ENCODE assay signal across 8 mouse cellular contexts in genomic region chr2:118373572-118374279, GRCm38 (mm10). TPM values are rescaled to one million over a fixed set of nuclear protein-coding genes. Genes with fewer than 3 reads are reported as not detected.
A peak's percentile ranks its signal among the peaks of the same experiment; 100 is the strongest.
DNase-seq lines count a peak whose midpoint lies in the region; ATAC-seq lines count a peak whose summit lies in the region.

No protein-coding gene starts in this region.

- ATAC-seq in inflammation-experienced regulatory T-cells, adult 6 months, result peak; percentile 91

- DNase-seq in adrenal gland, adult (ENCODE audit: inconsistent age in 2 of 2, low spot score in 1 of 2), result peak; percentile 79 to 85
- DNase-seq in embryo, embryonic 10 days (ENCODE audit: low spot score), result peak; percentile 94
- DNase-seq in gastrocnemius, postnatal 25 days, result peak; percentile 26
- peak; percentile 80 to 93 for DNase-seq in left cerebral cortex, adult 8-10 months (ENCODE audit: low spot score in 2 of 2)
- DNase-seq in lung, postnatal 4 days, result peak; percentile 80 to 84
- peak; percentile 73 for DNase-seq in retina, postnatal 7 days (ENCODE audit: low read depth, low spot score)
- peak; percentile 87 for DNase-seq in thymus, postnatal 4 days

RNA-seq across cellular contexts. Expression of gene Gpr176, which starts 0.5 kb away (rescaled TPM):
- under 1 TPM; 0.08 to 0.16 TPM for total RNA-seq in gastrocnemius, postnatal 25 days (2021)
- under 1 TPM in 1 of 3 experiments, not detected in 2; 0.11 TPM for polyA plus RNA-seq in inflammation-experienced regulatory T-cells, adult 6 months (2017; shearing (Covaris generic))
- total RNA-seq in left cerebral cortex, adult 8-10 months (2022), result 1 to 10 TPM; 8.4 to 10.0 (median 9.1) TPM

RNA-seq across cellular contexts. Expression of gene Eif2ak4, which starts 14.7 kb away (rescaled TPM):
- 1 to 10 TPM; 3.4 to 3.5 TPM for total RNA-seq in gastrocnemius, postnatal 25 days (2021)
- 1 to 10 TPM; 2.9 to 4.8 (median 3.6) TPM for polyA plus RNA-seq in inflammation-experienced regulatory T-cells, adult 6 months (2017; shearing (Covaris generic))
- 10 to 100 TPM; 19.7 to 22.3 (median 21.1) TPM for total RNA-seq in left cerebral cortex, adult 8-10 months (2022)

Comparison
In these comparisons a context has a peak if more than half of its experiments do, and no peak if none do; other contexts are left out.
1. Peak in every context shown above with its lines: DNase-seq and ATAC-seq.
2. DNase-seq: peak in every context shown above with its lines; median percentile 94 in embryo, embryonic 10 days; 87 in thymus, postnatal 4 days; 86 in left cerebral cortex, adult 8-10 months; 82 in adrenal gland, adult; 82 in lung, postnatal 4 days; 73 in retina, postnatal 7 days; 26 in gastrocnemius, postnatal 25 days.
3. RNA of gene Gpr176, which starts 0.5 kb away (total RNA-seq): 8.4 to 10.0 TPM in left cerebral cortex, adult 8-10 months; 0.08 to 0.16 TPM in gastrocnemius, postnatal 25 days; every median in the first group is over 4 times any median in the second.
4. RNA of gene Eif2ak4, which starts 14.7 kb away (total RNA-seq): 19.7 to 22.3 TPM in left cerebral cortex, adult 8-10 months; 3.4 to 3.5 TPM in gastrocnemius, postnatal 25 days; every median in the first group is over 4 times any median in the second.